Mouse (Mus musculus) forebrain, embryonic 12.5 days (tissue): Measurements from ENCODE around the gene Trp53tg5. TPM values are rescaled to one million over a fixed set of nuclear protein-coding genes. Genes with fewer than 3 reads are reported as not detected.

Experiments used
- ATAC-seq: fragments of 200-750 bp; cut with Nextera tagmentation; 2 replicates; pipeline ENCODE4 v1.8.0; 2017; ENCODE audit warnings: moderate TSS enrichment; ENCODE audit not compliant: low FRiP score
- H3K27ac ChIP-seq: fragments of 300-500 bp; sonication (generic); 2 replicates; pipeline ENCODE4 v1.5.1; 2016; ENCODE audit warnings: mild to moderate bottlenecking
- H3K27me3 ChIP-seq: fragments of 300-500 bp; sonication (generic); 2 replicates; pipeline ENCODE4 v1.6.1; 2016; ENCODE audit warnings: mild to moderate bottlenecking
- H3K36me3 ChIP-seq: fragments of 300-500 bp; sonication (generic); replicated peaks from 2 replicates; pipeline ENCODE4 v1.6.1; 2016; ENCODE audit warnings: mild to moderate bottlenecking
- H3K4me1 ChIP-seq: fragments of 300-500 bp; sonication (generic); 2 replicates; pipeline ENCODE4 v1.6.1; 2016
- H3K4me2 ChIP-seq: fragments of 300-500 bp; sonication (generic); 2 replicates; pipeline ENCODE4 v1.6.1; 2016; ENCODE audit warnings: mild to moderate bottlenecking, moderate library complexity
- H3K4me3 ChIP-seq: fragments of 300-500 bp; sonication (generic); replicated peaks from 2 replicates; pipeline ENCODE4 v1.5.1; 2016; ENCODE audit warnings: mild to moderate bottlenecking
- H3K9ac ChIP-seq: fragments of 300-500 bp; sonication (generic); 2 replicates; pipeline ENCODE4 v1.6.1; 2016; ENCODE audit warnings: mild to moderate bottlenecking
- H3K9me3 ChIP-seq: fragments of 300-500 bp; sonication (generic); 2 replicates; pipeline ENCODE4 v1.6.1; 2016
- WGBS: fragments of 180-500 bp; shearing (Covaris S2); methylation state at CpG from one replicate; pipeline ENCODE4 v1.1.7; 2016; 5-methylcytosine and 5-hydroxymethylcytosine counted together
- polyA plus RNA-seq: library from polyadenylated mRNA; unstranded; fragments of >200 nt; fragmentation: Nextera tagmentation; extraction: Ambion mirVana; gene quantifications from 2 replicates; pipeline ENCODE4 v1.2.1, GENCODE M21; 2016

Gene Trp53tg5
- polyA plus RNA-seq, 1 experiment from 2014 or later: not detected

GRCm38 (mm10) chr2:164435216-164436090, 38.1 kb downstream of the Trp53tg5 start:
- H3K9me3 ChIP-seq: no peaks in the 10 kb centered on the region
- H3K4me3 ChIP-seq: no peak overlapping the region
- no peaks in the 10 kb centered on the region for H3K36me3 ChIP-seq
- no peak overlapping the region for H3K9ac ChIP-seq
- 65% methylated on average over 5 of the region's 5 CpGs for WGBS
- no peak overlapping the region for H3K27ac ChIP-seq
- peaks cover 4% of the 10 kb centered on the region; the same call in 1 of the 2 replicates for H3K27me3 ChIP-seq
- peaks cover 13% of the 10 kb centered on the region for H3K4me1 ChIP-seq
- no peak overlapping the region for H3K4me2 ChIP-seq
- no peak for ATAC-seq

GRCm38 (mm10) chr2:164434681-164435080, 38.8 kb downstream of the Trp53tg5 start:
- 93% methylated on average over 3 of the region's 3 CpGs for WGBS
- no peak overlapping the region for H3K4me2 ChIP-seq
- peaks cover 13% of the 10 kb centered on the region for H3K4me1 ChIP-seq
- H3K36me3 ChIP-seq: no peaks in the 10 kb centered on the region
- H3K27me3 ChIP-seq: peaks cover 4% of the 10 kb centered on the region; the same call in 1 of the 2 replicates
- no peak overlapping the region for H3K4me3 ChIP-seq
- H3K27ac ChIP-seq: no peak overlapping the region
- no peaks in the 10 kb centered on the region for H3K9me3 ChIP-seq
- no peak for ATAC-seq
- H3K9ac ChIP-seq: no peak overlapping the region

GRCm38 (mm10) chr2:164433278-164433895, 40.1 kb downstream of the Trp53tg5 start:
- no peak overlapping the region for H3K27ac ChIP-seq
- no peaks in the 10 kb centered on the region for H3K36me3 ChIP-seq
- no peak overlapping the region for H3K4me3 ChIP-seq
- H3K4me1 ChIP-seq: peaks cover 13% of the 10 kb centered on the region
- no peak overlapping the region for H3K9ac ChIP-seq
- H3K9me3 ChIP-seq: no peaks in the 10 kb centered on the region
- WGBS: 84% methylated on average over 9 of the region's 9 CpGs
- H3K4me2 ChIP-seq: no peak overlapping the region
- no peak for ATAC-seq
- peaks cover 7% of the 10 kb centered on the region; the same call in 1 of the 2 replicates for H3K27me3 ChIP-seq

GRCm38 (mm10) chr2:164432541-164433191, 40.9 kb downstream of the Trp53tg5 start:
- H3K9me3 ChIP-seq: no peaks in the 10 kb centered on the region
- H3K4me3 ChIP-seq: no peak overlapping the region
- ATAC-seq: no peak
- no peak overlapping the region for H3K9ac ChIP-seq
- H3K4me2 ChIP-seq: no peak overlapping the region
- peaks cover 7% of the 10 kb centered on the region; the same call in 1 of the 2 replicates for H3K27me3 ChIP-seq
- peaks cover 13% of the 10 kb centered on the region for H3K4me1 ChIP-seq
- no peaks in the 10 kb centered on the region for H3K36me3 ChIP-seq
- H3K27ac ChIP-seq: no peak overlapping the region
- 48% methylated on average over 22 of the region's 22 CpGs for WGBS

- WGBS: 75% methylated on average over 9 of the region's 9 CpGs
Measured at GRCm38 (mm10) chr2:164431676-164432465, 41.7 kb downstream of the Trp53tg5 start.

GRCm38 (mm10) chr2:164430697-164431096, 42.8 kb downstream of the Trp53tg5 start:
- H3K4me1 ChIP-seq: peaks cover 13% of the 10 kb centered on the region
- H3K36me3 ChIP-seq: no peaks in the 10 kb centered on the region
- no peak overlapping the region for H3K27ac ChIP-seq
- WGBS: 19% methylated on average over 7 of the region's 7 CpGs
- H3K4me3 ChIP-seq: no peak overlapping the region
- peaks cover 7% of the 10 kb centered on the region; the same call in 1 of the 2 replicates for H3K27me3 ChIP-seq
- no peaks in the 10 kb centered on the region for H3K9me3 ChIP-seq
- H3K4me2 ChIP-seq: no peak overlapping the region
- no peak for ATAC-seq
- H3K9ac ChIP-seq: no peak overlapping the region

More at GRCm38 (mm10) chr2:164431676-164432465, 41.7 kb downstream of the Trp53tg5 start:
- Histone ChIP-seq H3K27me3 (peaks cover 7% of the 10 kb centered on the region; the same call in 1 of the 2 replicates), H3K27ac (no peak overlapping the region), H3K9me3 (no peaks in the 10 kb centered on the region), H3K9ac (no peak overlapping the region), H3K4me3 (no peak overlapping the region), H3K4me1 (peaks cover 13% of the 10 kb centered on the region), H3K4me2 (no peak overlapping the region), H3K36me3 (no peaks in the 10 kb centered on the region)
- no peak for ATAC-seq

- WGBS: 44% methylated on average over 15 of the region's 15 CpGs
- H3K4me1 ChIP-seq: peaks cover 13% of the 10 kb centered on the region
- H3K36me3 ChIP-seq: no peaks in the 10 kb centered on the region
- H3K27me3 ChIP-seq: peaks cover 7% of the 10 kb centered on the region; the same call in 1 of the 2 replicates
- H3K4me2 ChIP-seq: no peak overlapping the region
- no peak overlapping the region for H3K4me3 ChIP-seq
- H3K9ac ChIP-seq: no peak overlapping the region
- no peak overlapping the region for H3K27ac ChIP-seq
- no peaks in the 10 kb centered on the region for H3K9me3 ChIP-seq
- no peak for ATAC-seq
Measured at GRCm38 (mm10) chr2:164429881-164430615, 43.5 kb downstream of the Trp53tg5 start.

DNA sequence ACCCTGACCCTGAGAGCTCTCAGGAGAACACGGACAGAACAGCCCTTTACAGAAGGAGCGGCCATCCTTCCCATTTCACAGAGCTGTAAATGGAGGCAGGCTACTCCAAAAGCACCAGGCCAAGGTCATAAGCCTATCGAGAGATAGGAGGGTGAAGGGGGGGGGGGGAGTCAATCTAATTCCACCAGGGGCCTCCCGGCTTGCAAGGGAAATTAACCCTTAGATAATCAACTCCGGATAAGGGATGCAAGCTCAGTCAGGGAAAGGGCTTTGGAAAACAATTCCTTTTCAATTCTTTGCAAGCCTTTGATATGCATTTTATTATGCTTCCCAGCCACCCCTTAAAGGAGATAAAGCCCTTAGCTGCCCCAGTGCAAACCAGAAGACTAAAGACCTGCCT, 45.1 kb downstream of the Trp53tg5 start:
- Histone ChIP-seq H3K9ac (no peak overlapping the region), H3K4me3 (no peak overlapping the region), H3K4me1 (peaks cover 13% of the 10 kb centered on the region), H3K36me3 (no peaks in the 10 kb centered on the region), H3K4me2 (no peak overlapping the region), H3K27ac (no peak overlapping the region), H3K27me3 (peaks cover 7% of the 10 kb centered on the region; the same call in 1 of the 2 replicates), H3K9me3 (no peaks in the 10 kb centered on the region)
- WGBS: 46% methylated on average over 5 of the region's 5 CpGs
- ATAC-seq: no peak

GRCm38 (mm10) chr2:164426952-164427351, 46.6 kb downstream of the Trp53tg5 start:
- H3K9ac ChIP-seq: no peak overlapping the region
- no peaks in the 10 kb centered on the region for H3K9me3 ChIP-seq
- WGBS: 80% methylated on average over 5 of the region's 5 CpGs
- no peaks in the 10 kb centered on the region for H3K36me3 ChIP-seq
- ATAC-seq: no peak
- no peak overlapping the region for H3K4me2 ChIP-seq
- no peak overlapping the region for H3K27ac ChIP-seq
- peaks cover 3% of the 10 kb centered on the region; the same call in 1 of the 2 replicates for H3K4me1 ChIP-seq
- H3K4me3 ChIP-seq: no peak overlapping the region
- H3K27me3 ChIP-seq: peaks cover 7% of the 10 kb centered on the region; the same call in 1 of the 2 replicates

DNA sequence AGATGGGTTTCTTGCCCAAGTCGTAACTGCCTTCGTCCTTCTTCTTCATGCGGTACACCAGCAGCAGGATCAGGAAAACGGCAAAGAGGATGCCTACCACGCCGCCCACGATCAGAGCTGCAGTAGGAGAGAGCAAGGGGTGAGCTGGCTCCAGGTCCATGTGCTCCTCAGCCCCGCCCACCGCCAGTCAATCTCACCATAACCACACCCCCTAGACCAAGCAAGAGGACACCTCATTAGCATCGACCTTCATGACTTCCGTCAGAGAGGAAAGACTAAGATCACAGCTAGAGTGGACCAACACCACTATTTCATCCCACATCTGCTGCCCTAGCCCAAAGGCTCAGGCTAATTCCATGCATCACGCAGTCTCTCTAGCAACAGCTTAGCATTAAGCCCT, 47.4 kb downstream of the Trp53tg5 start:
- Histone ChIP-seq H3K27ac (no peak overlapping the region), H3K27me3 (peaks cover 7% of the 10 kb centered on the region; the same call in 1 of the 2 replicates), H3K9ac (no peak overlapping the region), H3K9me3 (no peaks in the 10 kb centered on the region), H3K36me3 (no peaks in the 10 kb centered on the region), H3K4me1 (peaks cover 2% of the 10 kb centered on the region; the same call in 1 of the 2 replicates), H3K4me2 (no peak overlapping the region), H3K4me3 (no peak overlapping the region)
- no peak for ATAC-seq
- 36% methylated on average over 12 of the region's 12 CpGs for WGBS

DNA sequence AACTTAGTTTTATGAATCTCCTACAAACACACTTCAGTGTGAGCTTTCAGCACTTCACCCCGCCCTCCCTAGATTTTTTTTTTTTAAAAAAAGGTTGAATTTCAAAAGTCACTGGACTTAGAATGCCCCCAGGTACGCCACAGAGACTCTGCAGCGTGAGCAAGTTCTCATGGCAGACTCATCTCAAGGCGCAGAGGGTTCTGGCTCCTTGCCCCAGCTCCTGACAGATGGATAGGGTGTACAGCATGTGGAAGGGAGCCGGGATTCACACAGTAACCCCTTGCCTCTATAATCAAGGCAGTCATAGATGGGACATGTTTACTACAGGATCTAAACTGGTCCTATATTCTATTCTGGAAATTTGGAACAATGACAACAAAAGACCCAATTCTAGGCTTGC, 48.1 kb downstream of the Trp53tg5 start:
- 90% methylated on average over 5 of the region's 5 CpGs for WGBS

More for the DNA sequence above, 48.1 kb downstream of the Trp53tg5 start:
- H3K9me3 ChIP-seq: no peaks in the 10 kb centered on the region
- no peak overlapping the region for H3K4me2 ChIP-seq
- no peaks in the 10 kb centered on the region for H3K36me3 ChIP-seq
- H3K9ac ChIP-seq: no peak overlapping the region
- H3K4me3 ChIP-seq: no peak overlapping the region
- H3K27me3 ChIP-seq: peaks cover 7% of the 10 kb centered on the region; the same call in 1 of the 2 replicates
- ATAC-seq: no peak
- no peak overlapping the region for H3K27ac ChIP-seq
- no peaks in the 10 kb centered on the region for H3K4me1 ChIP-seq
